Mouse (Mus musculus): Measurements from ENCODE around the gene Zfp114. TPM values are rescaled to one million over a fixed set of nuclear protein-coding genes. Genes with fewer than 3 reads are reported as not detected.

The Zfp114 gene
- polyA plus RNA-seq, 1 experiment from 2014 or later = 3.8 TPM

GRCm38 (mm10) chr7:24211343-24211742 lies 36.5 kb downstream of the Zfp114 start, which contains the start of gene Zfp111:
Gene Zfp111, minus strand, starts transcription at chr7:24211443.
- no peaks in the 10 kb centered on the region for H3K9me3 ChIP-seq (ENCODE audit: control insufficient read depth, low read length)
- no peaks in the 10 kb centered on the region for H3K27me3 ChIP-seq (ENCODE audit: control insufficient read depth, insufficient read depth, low read length)
- ATAC-seq (ENCODE audit: low read depth) = no peak
- H3K27ac ChIP-seq (ENCODE audit: low read depth, low read length) = no peak within 1 kb of the TSS
- no peak within 1 kb of the TSS for H3K9ac ChIP-seq (replicated peaks; ENCODE audit: low read depth, low read length)
- H3K4me3 ChIP-seq (ENCODE audit: low read depth, low read length) = no peak within 1 kb of the TSS
- peaks cover 5% of the 10 kb centered on the region; the same call in 1 of the 2 replicates for H3K4me1 ChIP-seq (ENCODE audit: control insufficient read depth, insufficient read depth, low read length)
- H3K36me3 ChIP-seq (ENCODE audit: control insufficient read depth, insufficient read depth, low read length) = no peaks in the 10 kb centered on the region
- 81% methylated on average over 5 of the region's 5 CpGs for WGBS
- H3K4me2 ChIP-seq (ENCODE audit: low read depth, low read length) = no peak within 1 kb of the TSS

Other genes with a start within 250 kb of the Zfp114 start
- not detected in 2 replicates for gene Vmn1r179, start 248.1 kb upstream of the Zfp114 start, polyA plus RNA-seq (2014; fragmentation: Nextera tagmentation; extraction: Ambion mirVana)
- gene Vmn1r180, start 224.4 kb upstream of the Zfp114 start, polyA plus RNA-seq (2014; fragmentation: Nextera tagmentation; extraction: Ambion mirVana) = not detected in 2 replicates
- not detected in 2 replicates for gene Vmn1r181, start 200.4 kb upstream of the Zfp114 start, polyA plus RNA-seq (2014; fragmentation: Nextera tagmentation; extraction: Ambion mirVana)
- gene V1rd19, start 173.4 kb upstream of the Zfp114 start, polyA plus RNA-seq (2014; fragmentation: Nextera tagmentation; extraction: Ambion mirVana) = not detected in 2 replicates
- 0.01 TPM in 1 of 2 replicates, not detected in the other for gene Vmn1r183, start 121.8 kb upstream of the Zfp114 start, polyA plus RNA-seq (2014; fragmentation: Nextera tagmentation; extraction: Ambion mirVana)
- 38.6 and 41.8 TPM in 2 replicates for gene Zfp180, start 93.1 kb upstream of the Zfp114 start, polyA plus RNA-seq (2014; fragmentation: Nextera tagmentation; extraction: Ambion mirVana)
- 11.2 and 11.7 TPM in 2 replicates for gene Zfp112, start 62.7 kb upstream of the Zfp114 start, polyA plus RNA-seq (2014; fragmentation: Nextera tagmentation; extraction: Ambion mirVana)
- 27.8 and 32.4 TPM in 2 replicates for gene Zfp235, start 40.9 kb upstream of the Zfp114 start, polyA plus RNA-seq (2014; fragmentation: Nextera tagmentation; extraction: Ambion mirVana)
- gene Zfp111, start 36.4 kb downstream of the Zfp114 start, polyA plus RNA-seq (2014; fragmentation: Nextera tagmentation; extraction: Ambion mirVana) = 4.5 and 6.7 TPM in 2 replicates
- 3.8 and 4.5 TPM in 2 replicates for gene Zfp109, start 62.5 kb downstream of the Zfp114 start, polyA plus RNA-seq (2014; fragmentation: Nextera tagmentation; extraction: Ambion mirVana)
- 7.0 and 7.2 TPM in 2 replicates for gene Zfp108, start 79.7 kb downstream of the Zfp114 start, polyA plus RNA-seq (2014; fragmentation: Nextera tagmentation; extraction: Ambion mirVana)
- 6.4 and 8.9 TPM in 2 replicates for gene Zfp93, start 95.4 kb downstream of the Zfp114 start, polyA plus RNA-seq (2014; fragmentation: Nextera tagmentation; extraction: Ambion mirVana)
- 37.3 and 39.6 TPM in 2 replicates for gene Zfp61, start 126.2 kb downstream of the Zfp114 start, polyA plus RNA-seq (2014; fragmentation: Nextera tagmentation; extraction: Ambion mirVana)
- gene Zfp94, start 141.6 kb downstream of the Zfp114 start, polyA plus RNA-seq (2014; fragmentation: Nextera tagmentation; extraction: Ambion mirVana) = 19.2 and 24.2 TPM in 2 replicates
- gene Tescl, start 158.9 kb downstream of the Zfp114 start, polyA plus RNA-seq (2014; fragmentation: Nextera tagmentation; extraction: Ambion mirVana) = 0.32 and 0.99 TPM in 2 replicates
- gene Lypd5, start 174.1 kb downstream of the Zfp114 start, polyA plus RNA-seq (2014; fragmentation: Nextera tagmentation; extraction: Ambion mirVana) = not detected in 2 replicates
- 2.0 and 2.1 TPM in 2 replicates for gene Kcnn4, start 195.2 kb downstream of the Zfp114 start, polyA plus RNA-seq (2014; fragmentation: Nextera tagmentation; extraction: Ambion mirVana)
- 32.9 and 34.9 TPM in 2 replicates for gene Smg9, start 224.6 kb downstream of the Zfp114 start, polyA plus RNA-seq (2014; fragmentation: Nextera tagmentation; extraction: Ambion mirVana)